Mouse (Mus musculus) kidney, embryonic 15.5 days (tissue): Measurements from ENCODE around the gene Gm11114. TPM values are rescaled to one million over a fixed set of nuclear protein-coding genes. Genes with fewer than 3 reads are reported as not detected.

Source experiments
- polyA plus RNA-seq: library from polyadenylated mRNA; unstranded; fragments of >200 nt; fragmentation: Nextera tagmentation; extraction: Ambion mirVana; gene quantifications from 2 replicates; pipeline ENCODE4 v1.2.1, GENCODE M21; 2015

Gene Gm11114
- polyA plus RNA-seq, 1 experiment from 2014 or later = not detected

Other genes starting within 250 kb of the Gm11114 start
- gene Tent5a, start 14.6 kb downstream of the Gm11114 start, polyA plus RNA-seq = 3.9 and 5.3 TPM in 2 replicates